7 mouse cellular contexts compared by ENCODE assay signal in genomic region chr9:75361699-75362098, GRCm38 (mm10). TPM values are rescaled to one million over a fixed set of nuclear protein-coding genes. Genes with fewer than 3 reads are reported as not detected.
A peak's percentile ranks its signal among the peaks of the same experiment; 100 is the strongest.
DNase-seq lines count a peak whose midpoint lies in the region; ATAC-seq and TF ChIP-seq lines count a peak whose summit lies in the region.

No protein-coding gene starts in this region.

- TF ChIP-seq CTCF in heart, postnatal 0 days (IDR thresholded peaks at IDR 0.05; ENCODE audit: low read depth), result peak; percentile 88
- TF ChIP-seq CTCF in spleen, adult 2 months (IDR thresholded peaks at IDR 0.05; ENCODE audit: extremely low read depth, insufficient read depth, insufficient read length, insufficient replicate concordance), result peak; percentile 78; the same call in 1 of the 2 replicates

- no peak overlapping the region for H3K4me3 ChIP-seq in ES-E14 (ENCODE audit: insufficient read depth in 1 of 2, low read depth in 1 of 2, low read length in 2 of 2, poor library complexity in 1 of 2, severe bottlenecking in 1 of 2)
- H3K4me3 ChIP-seq in heart, postnatal 0 days (ENCODE audit: low read depth, low read length), result no peak overlapping the region
- H3K4me3 ChIP-seq in spleen, adult 2 months (ENCODE audit: extremely low read depth, insufficient read depth, insufficient read length), result no peak overlapping the region

- no peaks in the 10 kb centered on the region for H3K9me3 ChIP-seq in ES-E14 (ENCODE audit: control insufficient read depth, insufficient read depth, low read depth, low read length)
- H3K9me3 ChIP-seq in heart, postnatal 0 days (replicated peaks; ENCODE audit: control insufficient read depth, low read length), result no peaks in the 10 kb centered on the region

- ATAC-seq in heart, postnatal 0 days (ENCODE audit: insufficient read depth, low read depth), result peak; percentile 47
- peak; percentile 81 for ATAC-seq in megakaryocyte-erythroid progenitor cell, adult 5-6 weeks (replicated peaks; ENCODE audit: low FRiP score, low TSS enrichment, poor library complexity, severe bottlenecking)

- no peak overlapping the region for H3K27ac ChIP-seq in ES-E14 (ENCODE audit: insufficient read depth, low read depth, low read length, poor library complexity, severe bottlenecking)
- no peak overlapping the region for H3K27ac ChIP-seq in heart, postnatal 0 days (ENCODE audit: low read depth)
- no peak overlapping the region for H3K27ac ChIP-seq in spleen, adult 2 months (ENCODE audit: insufficient read depth, low read length)

- H3K36me3 ChIP-seq in ES-E14 (ENCODE audit: control insufficient read depth, insufficient read depth, low read length, poor library complexity, severe bottlenecking), result no peaks in the 10 kb centered on the region
- H3K36me3 ChIP-seq in heart, postnatal 0 days (replicated peaks; ENCODE audit: control insufficient read depth, insufficient read depth, low read length), result no peaks in the 10 kb centered on the region
- no peaks in the 10 kb centered on the region for H3K36me3 ChIP-seq in spleen, adult 2 months (ENCODE audit: control insufficient read depth, insufficient read depth, low read length)

- no peak overlapping the region for H3K4me2 ChIP-seq in heart, postnatal 0 days (ENCODE audit: low read depth, low read length)

- no peak overlapping the region for H3K9ac ChIP-seq in ES-E14 (ENCODE audit: insufficient read depth, low read depth, low read length, poor library complexity, severe bottlenecking)
- H3K9ac ChIP-seq in heart, postnatal 0 days (replicated peaks; ENCODE audit: low read depth, low read length), result no peak overlapping the region

- no peaks in the 10 kb centered on the region for H3K27me3 ChIP-seq in heart, postnatal 0 days (ENCODE audit: control insufficient read depth, insufficient read depth, low read length)
- H3K27me3 ChIP-seq in spleen, adult 2 months (ENCODE audit: control insufficient read depth, insufficient read depth, low read length), result no peaks in the 10 kb centered on the region

- DNase-seq in ES-E14 (ENCODE audit: low read depth, low spot score), result peak; percentile 66
- DNase-seq in adrenal gland, adult 2 months, result peak; percentile 74
- peak; percentile 71 for DNase-seq in embryo, embryonic 10 days (ENCODE audit: low spot score)
- DNase-seq in heart, postnatal 0 days (ENCODE audit: low spot score), result peak; percentile 49
- DNase-seq in large intestine, adult 2 months (ENCODE audit: low read depth, low spot score), result peak; percentile 75
- peak; percentile 53 to 75 for DNase-seq in spleen, adult 2 months (ENCODE audit: low read depth in 1 of 2, low spot score in 2 of 2)

- TF ChIP-seq EP300 in heart, postnatal 0 days (IDR thresholded peaks at IDR 0.05; ENCODE audit: low read depth), result no peak

- 28% methylated on average over 5 of the region's 5 CpGs for WGBS in heart, postnatal 0 days
- WGBS in large intestine, adult 2 months, result 5% methylated on average over 5 of the region's 5 CpGs
- 8% methylated on average over 5 of the region's 5 CpGs for WGBS in spleen, adult 2 months

- no peak for TF ChIP-seq POLR2A in spleen, adult 2 months (IDR thresholded peaks at IDR 0.05; ENCODE audit: low read depth, low read length)

- in situ Hi-C loops in ES-E14 (cut with MboI; ENCODE audit: low sequenced_read_pairs in 2 of 2, unreplicated experiment in 2 of 2), result no loop called here

- peaks cover 10 to 26% of the 10 kb centered on the region in 2 experiments; a peak in 3 of 4 replicates for H3K4me1 ChIP-seq in ES-E14 (ENCODE audit: control insufficient read depth in 2 of 2, insufficient read depth in 2 of 2, low read length in 2 of 2, poor library complexity in 1 of 2)
- peaks cover 8% of the 10 kb centered on the region; the same call in 1 of the 2 replicates for H3K4me1 ChIP-seq in heart, postnatal 0 days (ENCODE audit: control insufficient read depth, insufficient read depth)
- no peaks in the 10 kb centered on the region for H3K4me1 ChIP-seq in spleen, adult 2 months (ENCODE audit: control insufficient read depth, insufficient read depth, insufficient read length)

TF ChIP-seq in ES-E14, 5 proteins besides CTCF, POLR2A, EP300 and RAD21:
- TF ChIP-seq ZC3H11A (IDR thresholded peaks at IDR 0.05; ENCODE audit: borderline replicate concordance, low read depth, low read length), result peak; percentile 41; the same call in 1 of the 2 replicates
- TF ChIP-seq HCFC1 (IDR thresholded peaks at IDR 0.05; ENCODE audit: borderline replicate concordance, insufficient read depth, low read length), result no peak
- peak; percentile 73; the same call in 1 of the 2 replicates for TF ChIP-seq ZNF384 (IDR thresholded peaks at IDR 0.05; ENCODE audit: low read depth, low read length)

RNA-seq across cellular contexts. Expression of gene Bcl2l10, which starts 14.1 kb away (rescaled TPM):
- total RNA-seq in ES-E14 (2012; rRNA removed), result 0.71 and 1.1 TPM in 2 replicates
- total RNA-seq in adrenal gland, adult 2 months (2021), result under 1 TPM; 0.23 to 0.24 TPM
- polyA plus RNA-seq in adrenal gland, adult 2 months (2012; rRNA removed), result 0.13 and 0.20 TPM in 2 replicates
- not detected in 2 replicates for total RNA-seq in heart, postnatal 0 days (2014; rRNA removed; ENCODE audit: low replicate concordance)
- polyA plus RNA-seq in heart, postnatal 0 days (2015; fragmentation: Nextera tagmentation; extraction: Ambion mirVana), result not detected in 2 replicates
- polyA plus RNA-seq in large intestine, adult 2 months (2012; rRNA removed), result not detected in 2 replicates
- total RNA-seq in megakaryocyte-erythroid progenitor cell, adult 5-6 weeks (2014; fragmentation: Nextera tagmentation), result not detected in 2 replicates
- total RNA-seq in megakaryocyte-erythroid progenitor cell, adult 5-6 weeks (2017), result not detected in 2 replicates
- not detected in 2 replicates for polyA plus RNA-seq in spleen, adult 2 months (2012; rRNA removed)

RNA-seq across cellular contexts. Expression of gene Mapk6, which starts 48.1 kb away (rescaled TPM):
- total RNA-seq in ES-E14 (2012; rRNA removed), result 81.8 and 85.9 TPM in 2 replicates
- total RNA-seq in adrenal gland, adult 2 months (2021), result 10 to 100 TPM; 36.2 to 39.0 TPM
- 8.5 and 11.7 TPM in 2 replicates for polyA plus RNA-seq in adrenal gland, adult 2 months (2012; rRNA removed)
- total RNA-seq in heart, postnatal 0 days (2014; rRNA removed; ENCODE audit: low replicate concordance), result 36.2 and 51.0 TPM in 2 replicates
- polyA plus RNA-seq in heart, postnatal 0 days (2015; fragmentation: Nextera tagmentation; extraction: Ambion mirVana), result 30.1 and 33.6 TPM in 2 replicates
- polyA plus RNA-seq in large intestine, adult 2 months (2012; rRNA removed), result 19.4 and 43.7 TPM in 2 replicates
- total RNA-seq in megakaryocyte-erythroid progenitor cell, adult 5-6 weeks (2014; fragmentation: Nextera tagmentation), result 28.6 and 30.0 TPM in 2 replicates
- 37.8 and 38.0 TPM in 2 replicates for total RNA-seq in megakaryocyte-erythroid progenitor cell, adult 5-6 weeks (2017)
- 11.4 and 12.7 TPM in 2 replicates for polyA plus RNA-seq in spleen, adult 2 months (2012; rRNA removed)

RNA-seq across cellular contexts. Expression of gene Gnb5, which starts 55.6 kb away (rescaled TPM):
- 5.7 and 6.7 TPM in 2 replicates for total RNA-seq in ES-E14 (2012; rRNA removed)
- total RNA-seq in adrenal gland, adult 2 months (2021), result 10 to 100 TPM; 35.4 to 62.6 TPM
- 31.1 and 35.5 TPM in 2 replicates for polyA plus RNA-seq in adrenal gland, adult 2 months (2012; rRNA removed)
- 62.7 and 78.1 TPM in 2 replicates for total RNA-seq in heart, postnatal 0 days (2014; rRNA removed; ENCODE audit: low replicate concordance)
- 68.1 and 74.9 TPM in 2 replicates for polyA plus RNA-seq in heart, postnatal 0 days (2015; fragmentation: Nextera tagmentation; extraction: Ambion mirVana)
- polyA plus RNA-seq in large intestine, adult 2 months (2012; rRNA removed), result 10.3 and 10.5 TPM in 2 replicates
- total RNA-seq in megakaryocyte-erythroid progenitor cell, adult 5-6 weeks (2014; fragmentation: Nextera tagmentation), result not detected in 2 replicates
- 1.1 and 1.3 TPM in 2 replicates for total RNA-seq in megakaryocyte-erythroid progenitor cell, adult 5-6 weeks (2017)
- 3.4 and 3.5 TPM in 2 replicates for polyA plus RNA-seq in spleen, adult 2 months (2012; rRNA removed)
